Mouse (Mus musculus): Measurements from ENCODE around the gene Ssh2. TPM values are rescaled to one million over a fixed set of nuclear protein-coding genes. Genes with fewer than 3 reads are reported as not detected.

Ssh2 gene
- 359 TPM for total RNA-seq (2023)

GRCm38 (mm10) chr11:77215951-77216760 is at the start of gene Ssh2:
TSS of gene Ssh2 (plus strand) at chr11:77216287.

GRCm38 (mm10) chr11:77188868-77189267 is 27.2 kb upstream of the Ssh2 start, which contains the start of gene Efcab5:
TSS of gene Efcab5 (minus strand) at chr11:77188968.

DNA sequence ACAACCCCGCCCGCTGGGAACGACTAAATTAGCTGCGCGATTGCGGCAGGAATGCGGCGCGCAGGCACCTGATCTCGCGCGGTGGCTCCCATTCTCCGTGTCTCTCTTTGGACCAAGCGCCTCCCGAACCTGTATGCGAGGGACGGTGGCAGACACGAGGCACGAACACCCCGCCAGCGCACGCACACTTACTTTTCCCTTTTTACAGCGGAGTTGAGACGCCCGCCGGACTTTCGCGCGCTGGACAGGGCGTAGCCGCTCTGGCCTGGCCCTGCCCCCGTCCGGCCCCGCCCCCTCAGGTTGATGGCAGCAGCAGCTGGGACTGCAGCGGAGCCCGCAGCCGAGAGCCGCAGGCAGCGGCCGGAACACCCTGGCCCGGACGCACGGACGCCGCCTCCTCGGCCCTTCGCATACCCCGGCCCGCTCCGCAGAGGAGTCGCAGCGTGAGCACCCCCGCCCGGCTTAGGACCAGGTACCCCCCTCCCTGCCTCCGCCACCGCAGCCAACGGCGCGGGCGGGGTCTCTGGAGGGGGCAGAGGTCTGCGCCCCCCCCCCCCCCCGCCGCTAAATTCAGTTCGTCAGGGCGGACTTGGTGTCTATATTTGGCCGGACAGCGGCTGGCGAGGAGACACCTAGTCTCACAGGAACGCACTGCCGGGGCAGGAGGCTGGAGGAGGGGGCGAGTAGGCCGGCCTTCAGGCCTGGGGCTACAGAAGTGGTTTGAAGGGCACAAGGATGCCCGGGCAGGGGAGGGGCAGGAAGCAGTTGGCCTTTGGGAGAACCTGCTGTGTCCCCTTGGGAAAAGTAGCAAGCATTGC is 246.4 kb downstream of the Ssh2 start, which contains the start of gene Coro6:
TSS of gene Coro6 (plus strand) at position 129 of the 818 bp plus-strand sequence.

DNA sequence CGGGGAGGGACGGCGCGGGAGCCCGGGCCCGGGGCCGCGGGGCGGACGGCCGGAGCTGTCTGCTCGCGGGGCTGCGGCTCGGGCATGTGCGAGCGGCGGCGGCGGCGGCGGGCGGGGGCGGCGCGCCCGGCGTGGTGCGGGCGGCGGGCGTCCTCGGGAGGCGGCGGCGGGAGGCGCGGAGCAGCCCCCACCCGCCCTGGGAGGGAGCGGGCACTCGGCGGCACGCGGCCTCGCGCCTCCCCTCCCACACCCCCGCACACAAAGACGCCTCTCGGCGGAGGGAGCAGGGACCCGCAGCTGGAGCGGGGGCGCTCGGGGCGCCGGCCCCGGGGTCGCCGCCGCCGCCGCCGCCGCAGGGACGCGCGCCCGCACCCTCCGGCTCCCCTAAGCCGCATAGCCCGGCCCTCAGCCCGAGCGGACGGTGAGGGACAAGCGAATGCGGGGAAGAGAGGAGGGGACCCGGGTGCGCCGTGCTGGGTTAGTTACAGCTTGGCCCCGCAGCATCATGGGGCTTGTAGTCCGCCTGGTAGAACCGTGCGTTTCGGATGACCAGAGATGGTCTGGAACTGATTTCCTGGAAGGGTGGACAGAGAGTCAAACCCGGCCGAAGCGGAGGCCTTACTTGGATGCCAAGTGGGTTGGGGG is 273.6 kb downstream of the Ssh2 start, which contains the start of gene Ankrd13b:
TSS of gene Ankrd13b (minus strand) at position 88 of the 645 bp plus-strand sequence.

DNA sequence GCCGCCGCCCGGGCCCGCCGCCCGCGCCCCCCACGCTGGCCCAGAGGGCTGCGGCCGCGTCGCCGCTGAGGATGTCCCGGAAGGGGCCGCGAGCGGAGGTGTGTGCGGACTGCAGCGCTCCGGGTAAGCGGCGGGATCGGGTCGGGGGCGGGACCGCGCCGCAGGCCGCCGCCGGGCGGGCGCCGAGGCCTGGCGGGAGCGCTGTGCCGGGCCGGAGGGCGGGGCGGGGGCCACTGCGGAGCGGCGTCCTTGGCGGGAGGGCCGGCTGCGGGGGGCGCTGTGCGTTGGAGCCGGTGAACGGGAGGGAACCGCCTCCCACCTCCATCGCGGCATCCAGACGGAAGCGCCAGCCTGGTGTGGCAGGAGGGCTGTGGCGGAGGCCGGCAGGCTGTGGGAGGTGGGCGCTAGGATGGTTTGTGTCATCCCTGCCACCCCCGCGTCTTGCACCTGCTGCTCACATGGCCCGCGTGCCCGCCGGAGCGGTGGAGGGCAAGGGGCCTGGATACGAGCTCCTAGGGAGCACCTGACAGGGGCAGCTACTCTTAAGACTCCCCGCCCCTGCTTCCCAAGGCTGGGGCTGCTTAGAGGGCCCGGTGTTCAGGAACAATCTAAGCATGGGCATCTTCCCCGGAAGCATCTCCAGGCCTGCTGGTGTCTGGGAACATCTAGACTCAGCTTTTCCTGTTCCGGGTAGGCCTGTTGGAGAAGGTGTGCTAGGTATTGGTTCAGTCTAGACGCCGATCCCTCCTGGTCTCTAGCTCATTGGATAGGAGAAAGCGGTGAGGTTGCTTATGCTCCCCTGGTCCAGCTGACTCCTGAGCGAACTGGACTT is 277.6 kb downstream of the Ssh2 start, which contains the start of gene Git1:
TSS of gene Git1 (plus strand) at position 51 of the 832 bp plus-strand sequence.

Other genes starting within 250 kb of the Ssh2 start
- 0.35 TPM for gene Slc6a4, start 217.7 kb upstream of the Ssh2 start, total RNA-seq (2023)
- 24.1 TPM for gene Nsrp1, start 137.9 kb upstream of the Ssh2 start, total RNA-seq (2023)
- gene Efcab5, start 27.3 kb upstream of the Ssh2 start, total RNA-seq (2023) = 0.18 TPM
- 1.0 TPM for gene Coro6, start 246.1 kb downstream of the Ssh2 start, total RNA-seq (2023)